Mouse (Mus musculus) spleen, adult 2 months (tissue): Measurements from ENCODE around the gene Abr.

Experiments used
- CTCF ChIP-seq: fragments of 200-500 bp; IDR thresholded peaks from 2 replicates; pipeline ENCODE4 v1.5.1; 2011; ENCODE audit warnings: mild to moderate bottlenecking, inconsistent platforms; ENCODE audit not compliant: insufficient read depth, insufficient read length, insufficient replicate concordance; ENCODE audit errors: extremely low read depth
- POLR2A ChIP-seq: fragments of 200-500 bp; IDR thresholded peaks from 2 replicates; pipeline ENCODE4 v1.6.1; 2011; ENCODE audit warnings: low read depth, low read length, inconsistent platforms

GRCm38 (mm10) chr11:76529352-76530141 is 92.6 kb downstream of the Abr start:
- TF ChIP-seq CTCF (no peak), POLR2A (no peak)
